ENCODE assay signal across 14 mouse cellular contexts in the genomic region with DNA sequence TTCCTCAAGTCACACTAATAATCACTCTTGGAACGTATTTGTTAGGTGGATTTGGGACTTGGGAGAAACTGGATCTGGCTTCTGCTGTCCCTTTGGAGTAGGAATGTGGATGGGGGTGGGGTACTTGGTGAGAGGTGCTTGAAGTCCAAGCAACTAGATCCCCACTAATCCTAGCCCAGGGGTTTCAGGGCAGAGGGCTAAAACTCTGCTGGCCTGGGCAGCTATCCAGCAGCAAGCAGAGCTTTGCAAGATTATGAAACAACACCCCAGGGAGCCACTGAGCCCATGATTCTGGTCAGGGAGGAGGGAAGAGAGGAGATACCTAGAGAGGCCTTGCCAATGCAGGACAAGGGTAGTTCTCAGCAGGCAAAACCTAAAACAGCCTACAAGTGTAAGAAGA. TPM values are rescaled to one million over a fixed set of nuclear protein-coding genes. Genes with fewer than 3 reads are reported as not detected.
DNase-seq lines count a peak whose midpoint lies in the region; ATAC-seq lines count a peak whose summit lies in the region.
"Had no signal": no experiment of that assay in that cellular context is flagged by ENCODE, and none has a peak within 500 bp of the region (broad histone marks: within the 10 kb centered on the region; RNA-seq: fewer than 3 reads in every experiment).

No protein-coding gene starts in this region.

- WGBS in heart, embryonic 16.5 days = 47% methylated on average over 1 of the region's 1 CpGs
- 42% methylated on average over 1 of the region's 1 CpGs for WGBS in heart, embryonic 10.5 days

- no peaks in the 10 kb centered on the region; the same call in 1 of the 2 replicates for H3K27me3 ChIP-seq in heart, embryonic 16.5 days (ENCODE audit: control insufficient read depth, insufficient read depth, low read length)
- H3K27me3 ChIP-seq in heart, embryonic 10.5 days (ENCODE audit: insufficient read depth, poor library complexity, severe bottlenecking) = peaks cover 5% of the 10 kb centered on the region; the same call in 1 of the 2 replicates
- H3K27me3 ChIP-seq: embryonic facial prominence, embryonic 15.5 days; hindbrain, embryonic 15.5 days had no signal

- H3K9me3 ChIP-seq in heart, embryonic 16.5 days (replicated peaks; ENCODE audit: control insufficient read depth, low read length) = no peaks in the 10 kb centered on the region
- H3K9me3 ChIP-seq in heart, embryonic 10.5 days = no peaks in the 10 kb centered on the region
- H3K9me3 ChIP-seq: embryonic facial prominence, embryonic 15.5 days; hindbrain, embryonic 15.5 days had no signal

- H3K4me1 ChIP-seq in heart, embryonic 16.5 days (ENCODE audit: control insufficient read depth, insufficient read depth, low read length) = peaks cover 18% of the 10 kb centered on the region
- no peaks in the 10 kb centered on the region for H3K4me1 ChIP-seq in heart, embryonic 10.5 days

- DNase-seq in heart, embryonic 10.5 days (ENCODE audit: low spot score) = no peak
- DNase-seq in 3T3-L1 (ENCODE audit: low read depth, low spot score) (peak; percentile 9), adipocyte (ENCODE audit: low spot score) (peak; percentile 91)
- DNase-seq in kidney, adult 9 months = peak; percentile 91
- DNase-seq in ovary, postnatal 10 days (ENCODE audit: low spot score) = no peak
- no peak for DNase-seq in ovary, postnatal 14 days (ENCODE audit: low spot score)
- DNase-seq in urinary bladder, postnatal 10 days (ENCODE audit: low spot score) = no peak
- DNase-seq: cerebellum, adult 11-12 months; thymus, adult 18-20 months had no signal

- H3K27ac ChIP-seq in heart, embryonic 16.5 days (ENCODE audit: low read length) = 0 out of 2 replicates have a peak overlapping the region, but pooled peaks have one; percentile 22
- no peak overlapping the region for H3K27ac ChIP-seq in heart, embryonic 10.5 days
- H3K27ac ChIP-seq: embryonic facial prominence, embryonic 15.5 days; hindbrain, embryonic 15.5 days had no signal

- H3K36me3 ChIP-seq in heart, embryonic 16.5 days (ENCODE audit: control insufficient read depth, insufficient read depth) = no peaks in the 10 kb centered on the region
- no peaks in the 10 kb centered on the region for H3K36me3 ChIP-seq in heart, embryonic 10.5 days
- H3K36me3 ChIP-seq: embryonic facial prominence, embryonic 15.5 days; hindbrain, embryonic 15.5 days had no signal

- no peak overlapping the region for H3K4me3 ChIP-seq in heart, embryonic 16.5 days (ENCODE audit: low read length)
- no peak overlapping the region for H3K4me3 ChIP-seq in heart, embryonic 10.5 days
- H3K4me3 ChIP-seq: embryonic facial prominence, embryonic 15.5 days; hindbrain, embryonic 15.5 days had no signal

- no peak overlapping the region for H3K4me2 ChIP-seq in heart, embryonic 16.5 days (ENCODE audit: low read depth, low read length)
- H3K4me2 ChIP-seq: embryonic facial prominence, embryonic 15.5 days; hindbrain, embryonic 15.5 days; midbrain, embryonic 11.5 days had no signal

- no peak for ATAC-seq in heart, embryonic 16.5 days (replicated peaks; ENCODE audit: extremely low read depth, insufficient read depth, low FRiP score)

- H3K9ac ChIP-seq in heart, embryonic 16.5 days (ENCODE audit: low read length) = no peak overlapping the region
- H3K9ac ChIP-seq: embryonic facial prominence, embryonic 15.5 days; hindbrain, embryonic 15.5 days had no signal

RNA-seq across cellular contexts. Expression of gene Fam107a, which starts 9.5 kb away (rescaled TPM):
- polyA plus RNA-seq in heart, embryonic 16.5 days (2015; fragmentation: Nextera tagmentation; extraction: Ambion mirVana) = 0.45 and 0.49 TPM in 2 replicates
- 0.18 and 0.35 TPM in 2 replicates for polyA plus RNA-seq in heart, embryonic 10.5 days (2016; fragmentation: Nextera tagmentation; extraction: Ambion mirVana)

RNA-seq across cellular contexts. Expression of gene Oit1, which starts 51.2 kb away (rescaled TPM):
- 0.66 and 1.1 TPM in 2 replicates for polyA plus RNA-seq in heart, embryonic 16.5 days (2015; fragmentation: Nextera tagmentation; extraction: Ambion mirVana)
- not detected in 2 replicates for polyA plus RNA-seq in heart, embryonic 10.5 days (2016; fragmentation: Nextera tagmentation; extraction: Ambion mirVana)
- polyA plus RNA-seq: hindbrain, embryonic 15.5 days; midbrain, embryonic 11.5 days; neural tube, embryonic 14.5 days had no signal

Comparison
In these comparisons a context has a peak if more than half of its experiments do, and no peak if none do; other contexts are left out.
1. DNase-seq: peak in 3T3-L1 (single experiment), adipocyte (single experiment) and kidney, adult 9 months (single experiment); none in heart, embryonic 10.5 days (single experiment), ovary, postnatal 10 days (single experiment), ovary, postnatal 14 days (single experiment) and urinary bladder, postnatal 10 days (single experiment).